In genomic region chrX:164424821-164425220, GRCm38 (mm10) we compare ENCODE assay signal across 21 mouse cellular contexts. TPM values are rescaled to one million over a fixed set of nuclear protein-coding genes. Genes with fewer than 3 reads are reported as not detected.
DNase-seq lines count a peak whose midpoint lies in the region; ATAC-seq and TF ChIP-seq lines count a peak whose summit lies in the region.
"Had no signal": no experiment of that assay in that cellular context is flagged by ENCODE, and none has a peak within 500 bp of the region (broad histone marks: within the 10 kb centered on the region; RNA-seq: fewer than 3 reads in every experiment).

No protein-coding gene starts in this region.

- peak overlapping the region; percentile 43 for H3K4me2 ChIP-seq in liver, embryonic 13.5 days
- H3K4me2 ChIP-seq in liver, postnatal 0 days (ENCODE audit: low read depth, low read length): peak overlapping the region; percentile 40
- H3K4me2 ChIP-seq: embryonic facial prominence, embryonic 12.5 days; heart, embryonic 12.5 days; hindbrain, embryonic 14.5 days had no signal

- no peaks in the 10 kb centered on the region for H3K27me3 ChIP-seq in MEL (ENCODE audit: control insufficient read depth in 1 of 2, insufficient read depth in 2 of 2, low read length in 2 of 2)
- no peaks in the 10 kb centered on the region for H3K27me3 ChIP-seq in liver, embryonic 13.5 days
- H3K27me3 ChIP-seq in liver, postnatal 0 days (ENCODE audit: insufficient read depth, low read length): no peaks in the 10 kb centered on the region
- H3K27me3 ChIP-seq: heart, embryonic 12.5 days had no signal

- peak overlapping the region in 1 of 2 experiments; percentile 35; a peak in 2 of 4 replicates for H3K4me3 ChIP-seq in MEL (ENCODE audit: control insufficient read depth in 1 of 2, insufficient read depth in 1 of 2, low read depth in 2 of 2, low read length in 2 of 2)
- H3K4me3 ChIP-seq in liver, embryonic 13.5 days (replicated peaks): peak overlapping the region; percentile 18; the same call in 1 of the 2 replicates
- no peak overlapping the region for H3K4me3 ChIP-seq in liver, postnatal 0 days (ENCODE audit: low read depth, low read length)
- H3K4me3 ChIP-seq: embryonic facial prominence, embryonic 12.5 days; forebrain, embryonic 10.5 days; heart, embryonic 12.5 days; hindbrain, embryonic 10.5 days had no signal

- peaks cover 16% of the 10 kb centered on the region for H3K79me2 ChIP-seq in MEL (ENCODE audit: control insufficient read depth, insufficient read depth, low read length, poor library complexity)

- peaks cover 25 to 49% of the 10 kb centered on the region in 2 experiments for H3K4me1 ChIP-seq in MEL (ENCODE audit: control insufficient read depth in 1 of 2, insufficient read depth in 2 of 2, low read length in 2 of 2)
- peaks cover 35% of the 10 kb centered on the region for H3K4me1 ChIP-seq in liver, embryonic 13.5 days (replicated peaks)
- H3K4me1 ChIP-seq in liver, postnatal 0 days (ENCODE audit: insufficient read depth): peaks cover 11% of the 10 kb centered on the region; the same call in 1 of the 2 replicates
- H3K4me1 ChIP-seq: embryonic facial prominence, embryonic 12.5 days had no signal

- H3K9me3 ChIP-seq in MEL (replicated peaks; ENCODE audit: insufficient read depth, low read length): no peaks in the 10 kb centered on the region
- no peaks in the 10 kb centered on the region for H3K9me3 ChIP-seq in liver, embryonic 13.5 days (replicated peaks)
- no peaks in the 10 kb centered on the region for H3K9me3 ChIP-seq in liver, postnatal 0 days (ENCODE audit: low read length)
- H3K9me3 ChIP-seq: embryonic facial prominence, embryonic 12.5 days; forebrain, embryonic 10.5 days; heart, embryonic 12.5 days; hindbrain, embryonic 10.5 days had no signal

- H3K27ac ChIP-seq in MEL (ENCODE audit: control insufficient read depth, low read depth, low read length): peak overlapping the region; percentile 68
- peak overlapping the region; percentile 75 for H3K27ac ChIP-seq in liver, embryonic 13.5 days
- no peak overlapping the region for H3K27ac ChIP-seq in liver, postnatal 0 days (ENCODE audit: low read depth)
- H3K27ac ChIP-seq: embryonic facial prominence, embryonic 12.5 days; forebrain, embryonic 10.5 days; hindbrain, embryonic 10.5 days; hindbrain, embryonic 14.5 days had no signal

- WGBS in liver, embryonic 13.5 days (ENCODE audit: insufficient replicate concordance): 32% methylated on average over 1 of the region's 1 CpGs
- 56% methylated on average over 1 of the region's 1 CpGs for WGBS in liver, postnatal 0 days (ENCODE audit: insufficient replicate concordance)

- DNase-seq in MEL (ENCODE audit: low read depth, low spot score): peak; percentile 52
- no peak for DNase-seq in liver, embryonic 13.5 days
- DNase-seq in liver, postnatal 0 days: no peak
- DNase-seq in gastrocnemius, postnatal 25 days: no peak
- no peak for DNase-seq in thymus, postnatal 25 days
- no peak for DNase-seq in retina, postnatal 1 day
- DNase-seq in retina, embryonic 14.5 days (ENCODE audit: low spot score): no peak
- DNase-seq: adrenal gland, adult 8-10 months; adrenal gland, postnatal 36 days; cerebellum, adult 11 months; cerebellum, adult 8-10 months; cerebellum, postnatal 14 days had no signal

- TF ChIP-seq POLR2A in MEL (IDR thresholded peaks at IDR 0.05; ENCODE audit: control insufficient read depth in 1 of 2, insufficient read depth in 1 of 2, low read depth in 1 of 2, low read length in 2 of 2, poor library complexity in 1 of 2): no peak

- TF ChIP-seq RAD21 in MEL (IDR thresholded peaks at IDR 0.05; ENCODE audit: low read depth, low read length): no peak

- H3K9ac ChIP-seq in MEL (ENCODE audit: control insufficient read depth, low read depth, low read length, poor library complexity, severe bottlenecking): no peak overlapping the region
- peak overlapping the region; percentile 50; the same call in 1 of the 2 replicates for H3K9ac ChIP-seq in liver, embryonic 13.5 days
- H3K9ac ChIP-seq in liver, postnatal 0 days (replicated peaks): no peak overlapping the region
- H3K9ac ChIP-seq: embryonic facial prominence, embryonic 12.5 days; heart, embryonic 12.5 days; hindbrain, embryonic 14.5 days had no signal

- H3K36me3 ChIP-seq in MEL (ENCODE audit: control insufficient read depth in 1 of 2, insufficient read depth in 2 of 2, low read length in 2 of 2): peaks cover 54 to 58% of the 10 kb centered on the region in 2 experiments
- H3K36me3 ChIP-seq in liver, embryonic 13.5 days: peaks cover 47% of the 10 kb centered on the region
- peaks cover 20% of the 10 kb centered on the region for H3K36me3 ChIP-seq in liver, postnatal 0 days (replicated peaks; ENCODE audit: insufficient read depth, low read length)
- H3K36me3 ChIP-seq: embryonic facial prominence, embryonic 12.5 days had no signal

- TF ChIP-seq CTCF in MEL (IDR thresholded peaks at IDR 0.05 in 2 of 3, conservative IDR thresholded peaks at IDR 0.05 in 1 of 3; ENCODE audit: control insufficient read depth in 1 of 3, insufficient read depth in 1 of 3, low read depth in 2 of 3, low read length in 3 of 3, poor library complexity in 1 of 3, severe bottlenecking in 1 of 3): no peak
- TF ChIP-seq CTCF in liver, postnatal 0 days (IDR thresholded peaks at IDR 0.05; ENCODE audit: low read depth): no peak

- peak; percentile 90 to 93 for TF ChIP-seq EP300 in MEL (IDR thresholded peaks at IDR 0.05; ENCODE audit: low read depth in 1 of 2, low read length in 2 of 2)
- peak; percentile 85 for TF ChIP-seq EP300 in liver, postnatal 0 days (IDR thresholded peaks at IDR 0.05; ENCODE audit: low read depth)

- ATAC-seq in erythroblast, adult 5-6 weeks (replicated peaks; ENCODE audit: low FRiP score, poor library complexity, severe bottlenecking): peak; percentile 81
- ATAC-seq in liver, embryonic 13.5 days (ENCODE audit: low read depth): peak; percentile 83
- peak; percentile 69 for ATAC-seq in liver, postnatal 0 days
- ATAC-seq: forebrain, embryonic 14.5 days; Patski had no signal

TF ChIP-seq in MEL, 35 proteins besides CTCF, POLR2A, EP300 and RAD21 (continues in another document):
- TF ChIP-seq SIN3A (IDR thresholded peaks at IDR 0.05; ENCODE audit: low read length) (peak; percentile 76), BHLHE40 (IDR thresholded peaks at IDR 0.05; ENCODE audit: borderline replicate concordance, low read depth, low read length) (peak; percentile 52; the same call in 1 of the 2 replicates), HCFC1 (IDR thresholded peaks at IDR 0.05; ENCODE audit: low read depth, low read length) (peak; percentile 16; the same call in 1 of the 2 replicates), ETS1 (IDR thresholded peaks at IDR 0.05; ENCODE audit: low read depth, low read length) (peak; percentile 92), CHD1 (IDR thresholded peaks at IDR 0.05; ENCODE audit: low read depth, low read length) (0 out of 2 replicates have a peak, but pooled peaks have one; percentile 46), MYB (IDR thresholded peaks at IDR 0.05; ENCODE audit: low read depth, low read length) (peak; percentile 84), ZKSCAN1 (IDR thresholded peaks at IDR 0.05; ENCODE audit: low read depth, low read length) (no peak), TCF12 (IDR thresholded peaks at IDR 0.05; ENCODE audit: low read depth, low read length) (peak; percentile 89), MAZ (IDR thresholded peaks at IDR 0.05; ENCODE audit: low read depth, low read length) (no peak), TAL1 (IDR thresholded peaks at IDR 0.05; ENCODE audit: low read length) (peak; percentile 53), MAFK (IDR thresholded peaks at IDR 0.05; ENCODE audit: borderline replicate concordance, low read depth, low read length) (0 out of 2 replicates have a peak, but pooled peaks have one; percentile 51), E2F4 (IDR thresholded peaks at IDR 0.05; ENCODE audit: borderline replicate concordance, low read depth, low read length) (no peak), USF1 (IDR thresholded peaks at IDR 0.05; ENCODE audit: low read depth, low read length) (no peak), RCOR1 (IDR thresholded peaks at IDR 0.05; ENCODE audit: low read depth, low read length) (peak; percentile 59), MEF2A (IDR thresholded peaks at IDR 0.05; ENCODE audit: extremely low read depth, insufficient replicate concordance, low read depth, low read length, poor library complexity, severe bottlenecking) (peak; percentile 95), ZC3H11A (IDR thresholded peaks at IDR 0.05; ENCODE audit: low read depth, low read length) (no peak)

RNA-seq across cellular contexts. Expression of gene Piga, which starts 5.2 kb away (rescaled TPM):
- total RNA-seq in MEL (2012; rRNA removed): 21.5 and 22.1 TPM in 2 replicates
- polyA plus RNA-seq in MEL (2012; ENCODE audit: insufficient read depth in 1 of 2, insufficient read length in 2 of 2, low read depth in 1 of 2, low replicate concordance in 2 of 2, missing spikeins in 1 of 2): 10 to 100 TPM; 30.0 to 41.2 TPM
- total RNA-seq in erythroblast, adult 5-6 weeks (2015; ENCODE audit: low replicate concordance): 29.9 and 38.6 TPM in 2 replicates
- total RNA-seq in erythroblast, adult 5-6 weeks (2017; ENCODE audit: low replicate concordance): 34.5 and 55.8 TPM in 2 replicates
- polyA plus RNA-seq in liver, embryonic 13.5 days (2015; fragmentation: Nextera tagmentation; extraction: Ambion mirVana): 14.9 and 18.3 TPM in 2 replicates
- polyA plus RNA-seq in liver, postnatal 0 days (2015; fragmentation: Nextera tagmentation; extraction: Ambion mirVana): 5.3 and 5.8 TPM in 2 replicates
- 1 to 10 TPM; 2.5 to 2.8 TPM for total RNA-seq in gastrocnemius, postnatal 25 days (2021)

RNA-seq across cellular contexts. Expression of gene Asb11, which starts 12.0 kb away (rescaled TPM):
- total RNA-seq in MEL (2012; rRNA removed): 1.7 and 2.5 TPM in 2 replicates
- 1 to 10 TPM in 1 of 2 experiments, not detected in 1; 3.2 TPM for polyA plus RNA-seq in MEL (2012; ENCODE audit: insufficient read depth in 1 of 2, insufficient read length in 2 of 2, low read depth in 1 of 2, low replicate concordance in 2 of 2, missing spikeins in 1 of 2)
- not detected in 2 replicates for total RNA-seq in erythroblast, adult 5-6 weeks (2015; ENCODE audit: low replicate concordance)
- 0.77 and 3.3 TPM in 2 replicates for total RNA-seq in erythroblast, adult 5-6 weeks (2017; ENCODE audit: low replicate concordance)
- 0.09 and 0.17 TPM in 2 replicates for polyA plus RNA-seq in liver, embryonic 13.5 days (2015; fragmentation: Nextera tagmentation; extraction: Ambion mirVana)
- polyA plus RNA-seq in liver, postnatal 0 days (2015; fragmentation: Nextera tagmentation; extraction: Ambion mirVana): 0.12 and 0.26 TPM in 2 replicates
- 10 to 100 TPM; 67.0 to 99.2 TPM for total RNA-seq in gastrocnemius, postnatal 25 days (2021)
- total RNA-seq: adrenal gland, postnatal 36 days had no signal
- polyA plus RNA-seq: C2C12; embryonic facial prominence, embryonic 12.5 days; forebrain, embryonic 10.5 days; forebrain, embryonic 14.5 days; hindbrain, embryonic 10.5 days; hindbrain, embryonic 14.5 days; Patski had no signal

RNA-seq across cellular contexts. Expression of gene Vegfd, which starts 51.6 kb away (rescaled TPM):
- not detected in 2 replicates for total RNA-seq in MEL (2012; rRNA removed)
- polyA plus RNA-seq in MEL (2012; ENCODE audit: insufficient read depth in 1 of 2, insufficient read length in 2 of 2, low read depth in 1 of 2, low replicate concordance in 2 of 2, missing spikeins in 1 of 2): under 1 TPM in 1 of 2 experiments, not detected in 1; 0.06 TPM
- 6.7 and 14.8 TPM in 2 replicates for total RNA-seq in erythroblast, adult 5-6 weeks (2015; ENCODE audit: low replicate concordance)
- total RNA-seq in erythroblast, adult 5-6 weeks (2017; ENCODE audit: low replicate concordance): 3.4 and 4.6 TPM in 2 replicates
- polyA plus RNA-seq in liver, embryonic 13.5 days (2015; fragmentation: Nextera tagmentation; extraction: Ambion mirVana): 0.66 and 0.97 TPM in 2 replicates
- polyA plus RNA-seq in liver, postnatal 0 days (2015; fragmentation: Nextera tagmentation; extraction: Ambion mirVana): 0.31 and 0.38 TPM in 2 replicates
- total RNA-seq in gastrocnemius, postnatal 25 days (2021): 1 to 10 TPM; 1.4 to 2.6 TPM

Comparison
In these comparisons a context has a peak if more than half of its experiments do, and no peak if none do; other contexts are left out.
1. RNA of gene Asb11, which starts 12.0 kb away (total RNA-seq): 67.0 to 99.2 TPM in gastrocnemius, postnatal 25 days; 1.7 to 2.5 TPM in MEL and 0.77 to 3.3 TPM in erythroblast, adult 5-6 weeks; every median in the first group is over 10 times any median in the second.
2. Peak in every context shown above with its lines, with median percentiles within 50 percentile points of each other: ATAC-seq.